Mouse (Mus musculus) cerebellum, postnatal 25 days (tissue): ENCODE data around the gene Bub1.

Source experiments
- DNase-seq, 2 experiments: peaks; one replicate each; pipeline ENCODE4 v3.0.0; 2021; ENCODE audit warnings: mixed read lengths in 2 of 2

The Bub1 gene

DNA sequence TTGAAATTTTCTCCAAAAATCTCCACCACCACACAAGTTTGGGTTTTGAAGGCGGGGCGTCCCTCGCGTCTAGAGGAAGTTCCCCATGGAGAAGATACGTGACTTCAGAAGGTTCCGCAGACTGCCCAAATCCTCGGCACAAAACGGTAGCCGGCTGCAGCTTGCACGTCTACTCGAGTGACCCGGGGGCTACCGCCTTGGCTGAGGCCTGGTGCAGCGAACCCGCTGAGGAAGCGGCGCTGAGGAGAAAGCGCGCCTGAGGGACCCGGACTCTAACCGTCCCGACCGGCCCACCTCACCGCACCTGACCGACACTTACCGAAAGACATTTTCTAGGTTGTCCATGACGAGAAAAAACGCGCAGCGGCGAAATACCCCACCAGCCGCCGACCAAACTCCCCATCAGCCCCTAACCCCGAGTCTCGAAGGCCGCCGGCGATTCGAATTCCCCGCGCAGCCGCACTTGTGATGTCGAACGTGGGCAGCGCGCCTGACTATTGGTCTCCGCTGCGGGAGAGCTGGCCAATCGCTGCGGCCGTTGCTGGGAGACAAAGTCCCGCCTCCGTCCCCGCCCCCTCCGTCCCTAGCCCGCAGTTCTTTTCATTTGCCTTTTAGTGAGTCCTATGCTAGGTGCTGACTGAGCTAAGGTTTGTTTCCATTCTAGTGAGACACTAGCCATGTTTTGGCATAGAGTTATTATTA is at the start of gene Bub1:
Gene Bub1 (minus strand): TSS at position 465 of the 702 bp plus-strand sequence.
- DNase-seq = peak; percentile 95 to 99

GRCm38 (mm10) chr2:127881063-127881462 is 49.4 kb upstream of the Bub1 start:
- no peak for DNase-seq

DNA sequence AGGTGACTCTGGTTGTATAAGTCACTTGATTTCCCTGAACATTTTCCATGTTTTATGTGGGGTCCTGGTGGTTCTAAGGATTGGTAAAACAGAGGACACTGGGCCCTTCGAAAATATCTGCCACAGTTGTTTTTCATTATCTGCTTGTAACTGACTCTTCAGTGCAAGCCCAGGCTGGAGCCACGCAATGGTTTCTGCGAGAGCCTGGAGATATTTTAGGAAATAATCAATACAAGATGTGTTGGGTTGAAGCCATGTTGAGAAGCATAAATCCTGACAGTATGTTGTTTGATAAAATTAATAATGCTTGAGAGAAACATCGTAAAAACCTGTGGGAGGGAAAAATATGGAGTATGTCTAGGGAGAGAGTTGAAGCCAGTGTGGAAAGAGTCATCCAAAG is 32.7 kb upstream of the Bub1 start:
- DNase-seq = no peak

DNA sequence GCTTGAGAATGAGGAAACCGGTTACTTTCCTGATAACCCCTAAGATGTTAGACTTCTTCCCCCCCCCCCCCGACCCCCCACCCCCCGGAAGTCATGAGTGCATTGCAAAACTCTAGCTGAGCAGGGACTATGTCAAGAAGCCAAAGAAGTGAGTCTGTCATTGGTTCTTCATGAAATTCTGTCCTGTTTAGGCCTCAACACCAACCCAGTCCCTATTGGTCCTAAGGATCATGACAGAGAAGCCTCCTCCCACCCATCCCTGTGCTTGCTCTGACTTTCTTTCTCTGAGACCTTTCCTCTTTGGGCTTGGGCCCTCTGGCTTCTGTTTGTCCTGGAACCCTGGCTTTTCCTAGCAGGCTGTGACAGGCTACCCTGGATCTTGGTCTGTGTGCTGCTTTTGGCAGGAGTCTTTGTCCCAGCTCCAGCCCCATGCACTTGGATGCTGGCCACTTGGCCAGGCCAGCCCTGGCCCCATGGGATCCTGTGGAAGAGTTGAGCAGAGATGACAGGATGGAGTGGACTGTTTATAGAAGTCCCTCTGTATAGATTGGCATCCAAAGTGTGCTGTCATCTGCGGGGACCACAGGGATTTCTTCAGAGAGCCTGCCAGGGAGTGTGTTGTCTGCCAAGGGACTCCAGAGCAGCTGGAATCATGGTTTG is 22.8 kb upstream of the Bub1 start:
- DNase-seq = peak; percentile 93

DNA sequence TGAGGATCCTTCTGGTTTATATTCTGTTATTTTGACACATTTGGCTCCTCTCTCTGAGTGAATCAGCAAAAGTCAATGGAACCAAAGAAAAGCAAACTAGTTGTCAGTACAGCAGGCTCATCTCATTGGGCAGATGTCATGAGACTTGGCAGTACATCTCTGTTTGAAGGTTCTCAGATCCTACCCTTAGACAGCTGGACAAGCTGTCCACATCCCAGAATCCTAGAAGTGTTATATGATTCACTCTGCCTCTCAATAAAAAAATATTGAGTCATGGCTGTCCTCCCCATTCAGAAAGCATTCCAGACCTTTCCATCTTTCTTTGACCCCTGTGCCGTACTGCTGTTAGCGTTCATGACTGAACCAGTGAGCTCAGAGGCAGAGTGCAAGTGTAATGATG is 18.7 kb upstream of the Bub1 start:
- no peak for DNase-seq

DNA sequence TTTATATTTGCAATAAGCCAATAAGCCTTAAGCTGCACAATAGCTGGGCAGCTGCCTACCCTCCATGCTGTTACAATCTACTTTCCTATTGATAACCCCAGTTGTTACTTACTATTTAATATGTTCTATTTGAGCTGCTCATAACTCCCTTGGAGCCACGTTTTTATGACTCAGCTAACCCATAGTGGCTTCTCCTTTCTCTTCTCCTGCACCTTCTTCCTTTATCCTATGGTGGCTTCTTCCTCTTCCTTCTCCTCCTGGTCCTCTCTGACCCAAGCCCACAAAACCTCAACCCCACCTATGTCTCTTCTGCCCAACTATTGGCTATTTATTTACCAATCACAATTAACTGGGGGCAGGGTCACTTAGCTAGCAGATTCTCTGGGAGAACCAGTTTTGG is 14.9 kb upstream of the Bub1 start:
- no peak for DNase-seq

GRCm38 (mm10) chr2:127846008-127846407 is 14.3 kb upstream of the Bub1 start:
- no peak for DNase-seq

GRCm38 (mm10) chr2:127845346-127845982 is 13.8 kb upstream of the Bub1 start:
- DNase-seq = peak; percentile 16

- no peak for DNase-seq
These were observed 10.8 kb upstream of the Bub1 start for GRCm38 (mm10) chr2:127842421-127842820.

DNA sequence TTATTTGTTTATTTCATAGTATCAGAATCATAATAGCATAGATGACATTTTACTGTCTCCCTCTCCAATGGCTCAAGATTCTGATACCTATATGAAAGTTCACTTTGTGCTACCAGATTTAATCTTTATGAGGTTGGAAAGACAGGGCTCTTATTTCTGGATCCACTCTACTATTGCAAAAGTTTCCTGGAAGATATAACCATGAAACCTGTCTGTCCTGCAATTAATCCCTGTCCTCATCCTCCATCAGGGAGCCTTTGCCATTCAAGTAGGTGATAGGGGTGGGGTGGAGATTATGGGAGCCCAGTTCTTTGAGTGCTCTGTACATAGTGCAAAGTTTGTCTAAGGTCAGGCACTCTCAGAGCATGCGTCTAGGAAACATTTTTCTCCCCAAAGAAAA is 9.7 kb upstream of the Bub1 start:
- no peak for DNase-seq

DNA sequence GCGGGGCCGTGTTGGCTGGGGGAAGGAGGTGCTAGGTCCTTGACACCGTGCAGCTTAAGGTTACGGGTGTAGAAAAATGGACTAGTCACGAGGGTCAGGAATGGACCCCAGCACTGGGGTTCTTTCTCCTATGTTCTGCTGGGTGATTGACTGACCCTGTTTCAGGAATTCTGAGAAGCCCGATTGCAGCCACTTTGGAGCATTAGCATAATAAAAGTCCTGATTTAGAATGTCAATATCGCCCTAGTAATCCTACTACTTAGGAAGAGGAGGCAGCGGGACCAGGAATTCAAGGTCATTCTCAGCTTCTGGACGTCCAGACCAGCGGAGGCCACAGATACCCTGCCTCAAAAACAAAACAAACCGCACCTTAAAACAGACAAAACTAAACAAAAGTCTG is 7.8 kb upstream of the Bub1 start:
- DNase-seq = no peak

- DNase-seq = no peak
These were observed 6.9 kb upstream of the Bub1 start, which contains the start of gene Acoxl for GRCm38 (mm10) chr2:127838576-127838975. Acoxl (plus strand) TSS chr2:127838876.

DNA sequence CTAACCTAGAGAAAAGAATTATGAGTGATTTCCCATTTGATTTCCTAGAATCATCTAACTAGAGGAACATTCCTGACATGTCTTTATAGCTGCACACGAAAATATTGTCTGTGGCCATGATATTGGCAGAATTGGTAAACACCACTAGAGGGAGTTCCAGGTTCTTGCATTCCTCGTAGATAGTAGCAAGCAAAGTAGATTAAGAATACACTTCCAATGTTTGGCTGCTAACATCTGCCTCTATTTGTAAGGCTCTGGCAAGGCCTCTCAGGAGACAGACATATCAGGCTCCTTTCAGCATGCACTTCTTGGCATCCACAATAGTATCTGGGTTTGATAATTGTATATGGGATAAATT is 1.1 kb upstream of the Bub1 start:
- no peak for DNase-seq

- DNase-seq = no peak
These were observed 603 bp upstream of the Bub1 start for GRCm38 (mm10) chr2:127832103-127832832.

DNA sequence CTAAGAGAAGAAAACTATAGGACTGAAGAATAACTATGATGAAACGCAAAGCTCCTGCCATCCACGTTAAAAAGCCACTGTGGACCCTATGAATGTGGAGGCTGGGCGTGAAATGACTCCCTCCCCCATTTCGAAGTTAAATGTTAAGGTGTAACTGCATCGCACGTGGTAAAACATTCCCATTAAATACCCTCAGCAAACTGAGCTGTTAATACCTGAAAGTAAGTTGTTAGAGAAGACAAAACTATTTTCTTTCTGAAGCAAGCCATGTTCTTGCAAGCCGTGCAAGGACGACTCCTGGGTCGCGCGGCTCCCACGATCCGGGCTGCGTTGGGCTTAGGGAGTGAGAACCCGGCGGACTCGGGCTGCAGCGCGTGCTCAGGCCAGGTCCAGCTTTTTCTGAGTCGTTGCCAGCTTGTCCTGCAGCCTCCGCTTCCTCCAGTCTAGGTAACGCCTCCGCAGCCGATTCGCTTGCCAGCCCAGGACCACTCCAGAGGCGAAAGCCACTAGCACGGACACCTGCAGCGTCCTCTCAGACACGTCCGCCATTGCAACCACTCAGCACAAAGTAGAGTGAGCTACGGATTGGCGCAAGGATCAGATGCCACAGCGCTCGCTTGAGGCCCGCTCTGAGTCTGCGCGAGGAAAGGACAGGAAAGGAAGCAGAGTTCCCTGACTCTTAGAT is 39.6 kb downstream of the Bub1 start, which contains the start of gene Mtln:
Gene Mtln (minus strand): TSS at position 570 of the 685 bp plus-strand sequence.
- DNase-seq = peak; percentile 94 to 95

DNA sequence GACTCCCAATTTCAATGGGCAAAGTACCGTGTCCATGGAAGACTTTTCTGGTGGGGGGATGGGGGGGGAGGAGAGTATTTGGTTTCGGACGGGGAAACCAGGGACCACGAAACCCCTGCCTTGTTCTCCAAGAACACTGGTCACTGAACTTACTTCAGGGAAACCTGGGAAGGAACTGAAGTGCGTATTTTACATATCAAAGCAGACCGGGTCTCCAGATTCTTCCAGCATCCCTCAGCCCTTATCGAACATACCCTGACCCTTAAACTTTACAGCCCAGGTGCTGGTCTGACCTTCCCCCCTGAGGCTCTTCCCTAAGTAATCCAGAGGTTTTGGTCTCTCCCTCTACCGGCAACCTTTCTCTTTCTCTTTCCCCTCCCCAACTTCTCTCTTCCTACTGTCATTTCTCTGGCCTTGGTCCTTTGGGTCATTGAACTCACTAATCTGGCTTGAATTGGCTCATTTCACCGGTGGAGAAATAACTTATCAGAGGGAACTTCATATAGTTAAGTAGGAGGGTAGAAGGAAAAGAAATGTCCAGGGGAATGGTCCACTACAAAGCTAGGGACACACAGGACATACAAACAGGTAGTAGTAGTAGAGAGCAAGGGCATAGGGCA is 41.9 kb downstream of the Bub1 start:
- no peak for DNase-seq

- DNase-seq = no peak
These were observed 42.5 kb downstream of the Bub1 start for GRCm38 (mm10) chr2:127789138-127789537.

DNA sequence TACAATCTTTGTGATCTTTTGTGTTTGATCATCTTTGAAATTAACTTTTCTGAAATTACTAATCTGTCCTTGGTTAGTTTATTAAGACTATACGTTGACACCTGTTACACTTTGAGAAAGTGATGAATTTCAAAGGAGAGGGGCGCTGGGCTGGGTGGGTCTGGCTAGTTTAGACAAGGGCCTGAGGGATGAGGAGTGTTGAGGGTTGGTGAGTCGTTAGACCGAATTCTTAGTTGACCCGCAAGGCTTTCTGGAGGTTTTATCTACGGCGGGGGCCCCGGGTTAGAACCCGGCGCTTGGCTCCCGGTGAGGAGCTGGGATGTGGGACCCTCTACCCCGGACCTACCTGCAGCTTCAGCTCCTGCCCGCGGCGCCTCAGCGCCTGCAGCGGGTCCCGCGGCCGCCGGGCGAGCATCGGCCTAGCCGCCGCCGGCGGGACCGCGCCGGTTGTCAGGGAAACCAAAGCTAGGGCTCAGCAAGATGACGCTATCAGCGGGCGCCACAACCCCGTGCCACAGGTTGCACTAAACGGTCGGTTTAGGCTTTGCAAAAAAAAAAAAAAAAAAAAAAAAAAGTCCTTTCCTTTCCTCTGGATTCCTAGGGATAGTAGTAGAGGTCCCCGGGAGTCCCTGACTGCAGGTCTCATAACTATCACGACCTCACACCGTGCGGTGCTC is 43.1 kb downstream of the Bub1 start, which contains the start of gene Nphp1:
Gene Nphp1 (minus strand): TSS at position 458 of the 677 bp plus-strand sequence.
- DNase-seq = peak; percentile 88 to 91

- no peak for DNase-seq
These were observed 44.4 kb downstream of the Bub1 start for GRCm38 (mm10) chr2:127787226-127787625.

- no peak for DNase-seq
These were observed 53.2 kb downstream of the Bub1 start for GRCm38 (mm10) chr2:127778451-127778850.

DNA sequence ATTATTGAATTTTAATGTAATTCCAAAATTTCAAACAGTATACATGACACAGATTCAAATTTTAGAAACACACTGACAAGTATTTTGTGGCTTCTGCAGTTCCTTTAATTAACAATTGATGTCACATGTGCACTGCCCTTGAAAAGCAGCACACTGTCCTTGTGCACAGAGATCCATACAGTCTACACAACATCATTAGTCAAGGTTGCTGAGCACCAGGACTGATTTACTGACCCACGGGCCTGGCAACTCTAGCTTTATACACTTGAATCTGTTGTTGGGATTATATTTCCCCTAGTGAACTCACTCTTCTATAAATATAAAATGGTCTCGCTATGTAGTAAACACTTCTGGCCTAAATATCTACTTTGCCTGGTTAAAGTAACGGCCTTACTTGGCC is 56.7 kb downstream of the Bub1 start:
- DNase-seq = no peak

GRCm38 (mm10) chr2:127774578-127774941 is 57.1 kb downstream of the Bub1 start:
- DNase-seq = no peak
